Mouse (Mus musculus) activated CD4-positive, CD25-positive, alpha-beta regulatory T cell, adult 4 months (primary cell): ENCODE measurements around the gene Srpk1. TPM values are rescaled to one million over a fixed set of nuclear protein-coding genes. Genes with fewer than 3 reads are reported as not detected.
A peak's percentile ranks its signal among the peaks of the same experiment; 100 is the strongest.

Experiments used
- ATAC-seq: one replicate; pipeline ENCODE4 v1.8.0; 2017
- polyA plus RNA-seq, 2 experiments: library from polyadenylated mRNA; unstranded; fragments of 100-300 nt; shearing (Covaris generic); gene quantifications; one replicate each; pipeline ENCODE4 v1.2.1; 2017

The Srpk1 gene
- polyA plus RNA-seq, 2 experiments from 2014 or later: 204 to 207 TPM

DNA sequence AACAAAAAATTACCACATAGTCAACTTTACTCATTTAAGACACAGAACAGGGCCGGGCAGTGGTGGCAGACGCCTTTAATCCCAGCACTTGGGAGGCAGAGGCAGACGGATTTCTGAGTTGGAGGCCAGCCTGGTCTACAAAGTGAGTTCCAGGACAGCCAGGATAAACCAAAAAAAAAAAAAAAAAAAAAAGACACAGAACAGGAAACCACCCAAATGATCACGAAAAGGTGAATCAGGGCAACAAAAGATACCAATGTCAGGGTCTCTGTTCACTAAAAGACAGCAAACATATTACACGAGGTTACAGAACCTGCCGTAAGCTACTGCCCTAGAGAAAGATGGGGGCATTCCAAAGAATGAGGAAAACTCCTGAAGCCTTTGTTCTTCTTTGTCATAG is 9.4 kb downstream of the Srpk1 start:
- no peak for ATAC-seq

DNA sequence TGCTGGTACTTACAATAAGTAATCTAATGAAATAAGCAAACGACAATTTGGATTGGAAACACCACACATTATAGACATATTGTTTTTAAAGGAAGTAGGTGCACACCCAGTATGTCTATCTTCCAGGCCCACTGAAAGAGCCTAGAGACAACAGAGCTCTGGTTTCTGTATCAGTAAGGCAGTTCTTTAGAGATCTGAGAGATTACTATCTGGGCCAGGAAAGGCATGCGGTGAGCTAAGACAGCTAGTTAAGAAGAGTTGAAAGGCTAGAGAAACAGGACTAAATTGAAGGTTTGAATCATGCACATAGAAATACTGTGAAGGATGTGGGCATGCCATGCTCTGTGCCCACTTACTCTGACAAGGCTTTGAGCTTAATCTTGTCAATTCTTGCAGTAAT is 9.9 kb downstream of the Srpk1 start:
- ATAC-seq: peak; percentile 98

DNA sequence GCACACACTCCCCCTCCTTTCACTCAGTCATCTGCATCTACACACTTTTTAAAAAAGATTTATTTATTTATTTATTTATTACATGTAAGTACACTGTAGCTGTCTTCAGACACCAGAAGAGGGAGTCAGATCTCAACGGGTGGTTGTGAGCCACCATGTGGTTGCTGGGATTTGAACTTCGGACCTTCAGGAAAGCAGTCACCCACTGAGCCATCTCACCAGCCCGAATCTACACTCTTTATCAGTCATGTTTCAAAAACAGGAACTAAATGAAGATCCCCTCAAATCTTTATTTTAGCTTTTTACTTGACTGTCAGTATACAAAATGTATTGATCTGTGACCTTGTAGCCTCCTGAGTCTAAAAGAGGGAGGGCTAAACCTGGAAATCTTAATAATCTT is 13.0 kb downstream of the Srpk1 start:
- ATAC-seq: no peak

- ATAC-seq: no peak
Measured at GRCm38 (mm10) chr17:28601557-28602250, 20.8 kb downstream of the Srpk1 start.

- ATAC-seq: peak; percentile 52
Measured at GRCm38 (mm10) chr17:28600780-28601179, 21.7 kb downstream of the Srpk1 start.

DNA sequence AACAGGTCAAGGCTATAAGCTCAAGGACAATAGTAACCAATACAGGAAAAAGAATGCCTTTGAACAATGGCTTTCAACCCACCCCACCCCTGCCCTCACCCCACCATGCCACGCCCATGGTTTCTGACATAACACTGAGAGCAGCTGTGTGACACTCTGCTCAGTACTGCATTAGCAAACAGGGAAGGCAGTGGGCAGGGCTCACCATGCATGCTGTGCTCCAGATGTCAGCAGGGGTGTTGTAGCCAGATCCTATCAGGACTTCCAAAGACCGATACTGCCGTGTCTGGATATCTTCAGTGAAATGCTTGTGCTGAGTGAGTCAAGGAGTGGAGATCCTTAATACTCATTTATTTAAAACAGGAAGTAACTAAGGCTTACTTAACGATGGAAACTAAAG is 28.5 kb downstream of the Srpk1 start:
- ATAC-seq: no peak

DNA sequence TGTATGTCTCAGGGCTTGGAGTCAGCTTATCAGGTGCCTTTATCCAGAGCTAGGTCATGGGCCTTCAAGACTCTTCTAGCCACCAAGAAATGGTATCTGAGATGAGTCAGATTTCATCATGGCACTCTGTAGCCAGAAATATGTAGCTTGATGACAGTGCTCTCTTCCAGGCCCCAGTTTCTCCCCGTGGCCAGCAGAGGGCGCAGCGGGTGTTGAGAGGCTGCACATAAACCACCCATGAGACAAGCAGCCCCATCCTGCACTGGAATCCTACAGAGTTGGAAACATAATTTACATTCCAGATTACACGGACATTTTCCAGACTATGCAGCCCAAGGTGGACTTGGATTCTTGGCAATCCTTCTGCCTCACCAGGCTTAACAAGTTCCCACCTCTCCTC is 29.5 kb downstream of the Srpk1 start:
- no peak for ATAC-seq

- no peak for ATAC-seq
Measured at GRCm38 (mm10) chr17:28591476-28591875, 31.0 kb downstream of the Srpk1 start.

DNA sequence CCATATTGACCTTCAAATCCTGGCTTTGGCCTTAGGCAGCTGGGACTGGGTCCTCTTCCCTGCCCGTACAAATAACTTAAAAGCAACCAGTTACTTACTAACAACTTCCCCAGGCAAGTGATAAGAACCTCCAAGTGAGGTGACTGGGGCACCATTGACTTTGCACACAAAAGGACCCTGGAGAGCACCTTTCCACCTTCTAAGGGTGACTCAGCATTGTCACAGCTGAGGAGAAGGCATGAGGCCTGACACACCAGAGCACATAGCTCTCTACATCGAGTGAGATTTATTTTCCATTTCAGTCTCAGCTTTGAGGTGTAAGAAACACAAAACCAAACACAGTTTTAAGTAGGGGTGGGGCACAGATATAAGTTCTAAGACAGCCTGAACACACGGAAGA is 31.9 kb downstream of the Srpk1 start:
- no peak for ATAC-seq

- ATAC-seq: no peak
Measured at GRCm38 (mm10) chr17:28588591-28588990, 33.9 kb downstream of the Srpk1 start.

GRCm38 (mm10) chr17:28586509-28586908 is 36.0 kb downstream of the Srpk1 start:
- ATAC-seq: no peak

GRCm38 (mm10) chr17:28581056-28581455 is 41.5 kb downstream of the Srpk1 start:
- ATAC-seq: no peak

DNA sequence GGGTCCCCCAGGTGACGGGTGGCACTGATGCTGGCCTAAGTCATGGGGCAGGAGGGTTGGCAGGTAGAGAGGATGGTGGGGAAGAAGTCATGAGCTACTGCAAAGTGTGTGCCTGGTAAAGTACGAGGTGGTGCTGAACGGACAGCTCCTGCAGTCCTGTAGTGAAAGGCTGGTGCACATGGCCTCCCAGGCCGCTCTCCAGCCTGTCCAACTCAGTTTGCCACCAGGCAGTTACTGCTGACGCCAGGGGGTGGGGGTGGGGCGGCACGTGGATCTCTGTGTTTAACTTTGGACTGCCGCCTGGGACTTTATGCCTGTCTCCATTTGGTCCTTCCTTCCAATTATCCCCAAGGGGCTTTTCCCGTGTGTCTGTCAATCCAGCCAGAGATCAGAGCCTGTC is 42.1 kb downstream of the Srpk1 start:
- no peak for ATAC-seq

DNA sequence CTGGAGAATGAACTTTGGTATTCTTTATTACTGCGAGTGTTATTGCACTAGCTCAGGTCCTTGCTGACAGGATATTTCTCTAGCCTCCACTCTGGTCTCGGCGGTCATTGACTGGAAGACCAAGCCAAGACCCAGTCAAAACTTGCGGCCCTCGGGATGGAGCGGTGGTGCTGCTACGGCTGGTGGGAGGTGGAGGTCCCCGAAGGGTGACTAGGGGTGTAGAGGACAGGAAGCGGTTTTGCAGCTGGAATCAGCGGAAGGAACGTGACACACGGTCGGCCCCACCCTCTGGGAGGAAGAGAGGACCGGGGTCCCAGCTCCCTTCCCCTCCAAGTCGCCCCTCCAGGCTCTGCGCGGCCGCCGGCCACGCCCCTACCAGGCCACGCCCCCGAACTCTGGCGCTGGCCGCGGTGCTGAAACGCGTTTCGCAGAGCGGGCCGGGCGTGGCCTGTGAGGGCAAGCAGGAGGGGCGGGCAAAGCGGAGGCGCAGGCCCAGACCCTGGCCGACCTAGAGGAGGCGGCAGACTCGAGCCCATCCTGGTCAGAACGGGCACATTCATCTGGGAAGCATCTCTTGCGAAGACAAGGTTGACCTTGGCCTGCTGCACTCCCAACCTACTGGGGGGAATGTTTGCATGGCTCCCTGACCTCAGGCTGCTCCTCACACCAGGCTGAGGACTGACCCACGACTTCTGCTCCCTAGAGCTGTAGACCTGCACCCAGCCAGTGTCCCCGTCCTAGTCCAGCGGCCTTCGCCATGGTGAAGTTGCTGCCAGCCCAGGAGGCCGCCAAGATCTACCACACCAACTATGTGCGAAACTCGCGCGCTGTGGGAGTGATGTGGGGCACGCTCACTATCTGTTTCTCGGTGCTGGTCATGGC is 47.0 kb downstream of the Srpk1 start, which contains the start of gene Lhfpl5:
Gene Lhfpl5, plus strand, starts transcription at position 398 of the 882 bp plus-strand sequence.
- no peak for ATAC-seq

- ATAC-seq: no peak
Measured at GRCm38 (mm10) chr17:28572941-28573340, 49.6 kb downstream of the Srpk1 start.

DNA sequence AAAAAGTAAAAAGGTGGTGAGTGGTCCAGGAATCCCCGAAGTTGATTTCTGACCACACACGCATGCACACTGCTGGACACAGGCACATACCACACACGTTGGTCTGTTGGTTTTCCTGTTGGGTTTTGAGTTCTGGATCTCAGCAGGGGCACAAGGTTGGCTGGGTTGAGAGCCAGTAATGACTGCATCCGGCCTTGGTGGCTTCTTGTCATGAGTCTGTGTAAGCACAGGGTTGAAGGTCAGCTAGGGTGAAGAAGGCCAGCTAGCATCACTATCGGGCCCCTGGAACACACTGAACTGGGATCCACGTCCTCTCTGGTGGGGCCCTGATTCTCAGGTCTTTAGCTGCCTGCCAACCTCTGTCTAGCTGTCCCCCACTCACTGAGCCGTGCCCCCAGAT is 50.0 kb downstream of the Srpk1 start:
- no peak for ATAC-seq

DNA sequence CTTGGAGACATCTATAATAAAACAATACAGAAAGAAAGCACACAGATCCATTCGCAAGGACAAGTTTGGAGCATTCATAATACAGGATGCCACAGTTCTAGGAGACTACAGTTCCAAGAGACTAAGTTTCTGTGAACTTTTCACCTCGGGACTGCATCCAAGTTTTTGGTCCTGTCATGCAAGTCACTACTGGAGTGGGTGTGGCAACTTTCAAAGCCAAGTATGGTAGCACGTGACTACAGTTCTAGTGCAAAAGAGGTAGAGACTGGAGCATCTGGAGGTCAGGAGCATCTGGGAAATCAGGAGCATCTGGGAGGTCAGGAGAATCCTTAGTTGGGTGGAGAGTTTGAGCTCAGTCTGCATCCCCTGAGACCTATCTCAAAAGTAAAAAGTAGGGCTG is 50.6 kb downstream of the Srpk1 start:
- no peak for ATAC-seq

- ATAC-seq: no peak
Measured at GRCm38 (mm10) chr17:28567541-28567940, 55.0 kb downstream of the Srpk1 start.

DNA sequence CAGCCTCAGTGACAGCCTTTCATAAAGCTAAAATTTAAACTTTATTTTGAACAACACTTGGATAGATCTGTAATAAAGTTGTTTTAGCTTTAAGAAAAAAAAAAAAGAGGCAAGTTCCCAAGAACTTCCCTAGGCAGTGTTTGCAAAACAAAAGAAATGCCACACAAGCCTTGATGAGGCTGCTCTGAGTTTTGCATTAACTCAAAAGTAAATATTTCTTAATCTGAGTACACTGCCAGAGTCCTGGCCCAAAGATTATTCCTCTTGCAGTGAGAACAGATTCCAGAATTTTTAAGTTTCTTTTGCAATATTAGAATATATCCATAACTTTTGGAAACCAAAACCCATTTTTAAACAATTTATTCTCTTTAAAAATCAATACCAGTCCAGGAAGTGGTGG is 57.3 kb downstream of the Srpk1 start:
- no peak for ATAC-seq

- ATAC-seq: no peak
Measured at GRCm38 (mm10) chr17:28561613-28562012, 60.9 kb downstream of the Srpk1 start.

GRCm38 (mm10) chr17:28560598-28560997 is 61.9 kb downstream of the Srpk1 start, which contains the start of gene Clps:
Gene Clps (minus strand): TSS chr17:28560766.
- no peak for ATAC-seq

DNA sequence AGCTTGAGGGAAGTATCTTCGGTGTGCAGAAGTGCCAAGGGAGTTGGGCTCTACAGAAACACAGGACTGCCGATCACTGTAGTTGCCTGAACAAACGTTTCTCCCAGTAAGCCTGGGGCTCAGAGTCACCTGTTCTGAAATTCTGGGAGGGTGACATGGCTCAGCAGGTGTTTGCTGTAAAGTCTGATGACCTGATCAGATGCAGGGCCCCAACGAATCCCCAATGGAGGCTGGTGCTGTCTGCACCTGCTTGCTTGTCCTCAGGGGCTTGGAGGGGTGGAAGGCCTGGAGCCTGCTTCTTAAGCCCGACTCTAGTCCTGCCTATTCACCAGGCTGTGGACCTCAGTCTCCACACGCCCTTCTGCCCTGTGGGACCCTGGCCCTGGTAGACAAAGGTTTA is 64.7 kb downstream of the Srpk1 start:
- no peak for ATAC-seq

- ATAC-seq: no peak
Measured at GRCm38 (mm10) chr17:28556635-28557396, 65.7 kb downstream of the Srpk1 start.
